Mouse (Mus musculus): ENCODE measurements around the gene Gsto2.

Gsto2 gene

GRCm38 (mm10) chr19:47898472-47899079 is 33.2 kb downstream of the Gsto2 start:
- DNase-seq, result no peak

- no peak for DNase-seq
Measured at GRCm38 (mm10) chr19:47900012-47900411, 34.7 kb downstream of the Gsto2 start.

DNA sequence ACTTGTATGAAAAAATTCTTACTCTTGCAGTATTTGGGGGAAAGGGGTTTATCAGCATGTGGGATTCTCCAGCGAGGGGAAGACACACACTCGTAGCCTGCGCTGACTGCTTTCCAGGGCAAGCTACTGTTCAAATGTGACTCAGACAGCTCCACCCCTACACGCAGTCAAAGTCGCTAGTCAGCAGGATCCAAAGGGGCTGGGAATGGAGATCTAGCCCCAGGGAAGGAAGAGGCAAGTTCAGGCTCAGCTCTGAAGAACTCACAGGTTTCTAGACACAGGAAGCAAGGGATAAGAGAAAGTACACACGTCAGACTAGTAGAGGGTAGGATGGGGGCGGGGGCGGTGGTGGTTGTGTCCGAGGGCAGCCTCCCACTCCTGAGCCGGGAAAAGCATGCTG is 35.2 kb downstream of the Gsto2 start:
- no peak for DNase-seq

DNA sequence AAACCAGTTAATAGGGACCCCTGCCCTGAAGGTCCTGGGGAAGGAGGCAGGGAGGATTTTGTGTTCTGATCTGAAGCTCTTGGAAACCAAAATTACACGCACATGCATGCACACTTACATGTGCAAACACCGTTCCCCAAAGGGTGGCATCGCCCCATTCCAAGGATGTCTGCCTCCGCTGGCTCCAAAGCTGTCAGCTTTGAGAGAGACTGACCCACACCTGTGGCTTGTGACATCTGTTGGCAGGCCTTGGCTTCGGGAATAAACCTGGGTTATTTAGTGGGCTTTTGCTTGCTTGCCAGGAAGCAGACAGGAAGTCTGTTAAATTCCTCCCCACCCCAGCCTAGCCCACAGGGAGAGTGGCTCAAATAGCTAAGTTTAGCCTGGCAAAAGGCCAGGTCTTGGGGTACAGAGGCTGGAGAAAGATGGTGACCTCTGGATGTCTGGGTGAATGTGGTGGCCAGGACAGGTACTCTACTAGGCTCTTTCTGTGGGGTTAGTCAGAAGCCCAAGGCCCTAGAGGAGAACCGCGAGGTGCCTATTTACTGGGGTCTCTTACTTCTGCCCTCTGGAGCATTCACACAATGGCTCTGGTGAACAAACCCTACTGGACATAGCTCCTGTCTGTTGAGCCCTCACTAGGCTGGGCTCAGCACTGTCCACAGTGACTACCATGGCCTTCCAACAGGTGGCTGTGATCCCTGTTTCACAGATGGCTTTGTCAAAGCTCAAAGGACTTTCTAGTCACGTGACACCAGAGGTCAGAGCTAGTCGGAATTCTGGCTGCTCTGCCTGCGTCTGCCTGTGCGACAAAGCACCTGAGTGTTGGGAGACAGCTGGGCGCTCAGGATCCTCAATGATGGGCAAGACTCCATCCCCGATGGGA is 37.2 kb downstream of the Gsto2 start:
- DNase-seq, result no peak

- DNase-seq, result no peak
Measured at GRCm38 (mm10) chr19:47903679-47904078, 38.3 kb downstream of the Gsto2 start.

DNA sequence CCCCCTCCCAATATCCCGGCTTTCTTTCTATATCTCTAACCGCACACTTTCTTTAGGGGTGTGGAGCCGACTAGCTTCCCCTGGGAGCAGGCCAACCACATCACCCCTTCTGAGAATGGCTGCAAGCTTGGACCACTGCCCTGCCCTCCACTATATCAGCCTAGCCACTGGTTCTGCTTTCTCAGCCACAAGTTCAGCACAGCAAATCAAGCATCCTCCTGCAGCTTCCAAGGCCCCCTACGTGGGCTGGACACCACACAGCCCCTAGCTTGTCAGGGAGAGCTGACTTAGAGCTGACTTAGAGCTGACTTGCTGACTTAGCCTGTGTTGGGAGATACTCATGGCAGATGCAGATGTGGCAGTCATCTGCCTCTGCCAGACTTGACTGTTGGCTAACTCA is 39.7 kb downstream of the Gsto2 start:
- no peak for DNase-seq

- DNase-seq, result no peak
Measured at GRCm38 (mm10) chr19:47905603-47906002, 40.3 kb downstream of the Gsto2 start.

DNA sequence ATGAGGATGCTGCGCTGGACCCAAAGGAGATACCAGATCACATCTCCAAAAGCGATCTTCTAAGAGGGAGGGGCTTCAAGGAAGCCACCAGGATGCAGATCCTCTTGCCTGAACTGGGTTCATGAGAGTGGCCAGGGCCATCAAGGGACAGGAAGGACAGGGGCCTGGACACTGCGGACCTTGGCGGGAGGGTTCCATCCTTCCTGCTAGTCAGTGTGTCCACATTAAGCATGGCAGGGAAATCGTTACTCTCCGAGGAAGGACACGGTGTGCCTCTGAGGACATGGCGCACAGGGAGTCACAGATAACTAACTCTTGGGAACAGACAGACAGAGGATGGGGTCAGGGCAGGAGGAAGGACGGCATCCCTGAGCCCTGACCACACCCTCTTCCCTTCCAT is 42.3 kb downstream of the Gsto2 start:
- no peak for DNase-seq

DNA sequence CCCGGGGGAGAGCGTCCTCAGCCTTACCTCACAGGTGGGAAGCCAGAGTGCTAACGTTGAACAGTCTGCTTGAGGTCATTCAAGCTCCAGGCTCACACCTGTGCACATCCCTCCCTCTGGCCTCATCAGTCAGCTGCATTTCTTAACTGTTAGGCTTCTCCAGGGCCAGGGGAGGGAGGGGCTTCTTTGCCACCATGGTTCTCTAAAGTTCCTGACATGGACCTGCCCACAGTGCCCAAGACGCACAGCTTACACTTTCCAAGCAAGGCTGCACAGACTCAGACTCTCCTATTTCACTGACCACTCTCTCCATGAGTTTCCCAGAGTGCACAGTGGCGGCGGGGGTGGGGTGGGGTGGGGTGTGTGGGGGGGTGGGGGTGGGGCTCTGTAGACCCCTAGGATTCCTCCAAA is 43.6 kb downstream of the Gsto2 start:
- DNase-seq, result no peak

DNA sequence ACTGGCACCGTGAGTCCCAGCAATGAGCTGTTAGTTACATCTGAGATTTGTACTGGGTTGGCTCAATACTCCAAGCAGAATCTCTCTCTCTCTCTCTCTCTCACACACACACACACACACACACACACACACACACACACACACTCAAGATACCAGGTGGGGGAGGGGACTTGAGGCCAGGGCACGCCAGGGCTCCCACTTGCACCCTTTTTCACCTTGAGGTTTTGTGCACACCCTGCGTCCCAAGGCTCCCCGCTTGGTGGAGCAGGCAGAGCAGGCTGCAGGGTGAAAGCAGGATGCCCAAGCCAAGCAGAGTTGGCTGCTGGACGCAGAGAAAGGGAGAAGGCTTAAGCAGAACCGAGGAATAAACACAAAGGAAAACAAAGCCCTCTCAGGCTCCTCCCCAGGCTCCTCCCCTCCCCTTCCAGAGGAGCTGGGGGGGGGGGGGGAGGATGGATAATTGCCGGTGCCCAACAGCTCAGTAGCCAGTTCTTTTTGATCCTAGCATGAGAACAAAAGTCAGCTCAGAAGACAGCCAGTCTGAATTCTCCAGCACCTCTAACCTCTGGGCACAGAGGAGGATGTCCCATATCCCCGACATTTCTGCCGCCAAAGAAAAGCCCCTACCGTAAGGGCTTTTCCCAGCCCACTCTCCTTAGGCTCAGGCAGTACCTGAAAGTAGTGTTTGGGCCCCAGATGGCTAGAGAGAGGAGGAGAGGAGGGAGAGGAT is 44.2 kb downstream of the Gsto2 start:
- DNase-seq, result no peak

GRCm38 (mm10) chr19:47910117-47910618 is 44.8 kb downstream of the Gsto2 start:
- DNase-seq, result no peak

DNA sequence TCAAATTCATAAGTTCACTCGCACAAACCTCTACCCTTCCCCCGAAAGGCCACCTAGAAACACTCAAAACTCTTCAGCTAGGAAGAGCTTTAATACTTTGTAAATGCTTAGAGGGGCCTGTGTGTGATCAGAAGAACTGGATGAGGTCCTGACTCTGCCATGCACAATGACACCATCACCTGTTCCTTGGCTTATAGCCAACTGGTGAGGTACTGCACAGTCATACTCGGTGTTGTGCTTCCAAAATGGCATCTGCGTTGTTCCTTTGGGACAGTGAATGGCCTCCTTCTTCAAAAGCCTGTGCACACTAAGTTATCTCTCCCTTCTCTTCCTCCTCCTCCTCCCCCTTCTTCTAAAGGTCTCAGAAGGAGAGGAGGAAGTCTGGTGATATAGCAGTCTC is 45.4 kb downstream of the Gsto2 start:
- no peak for DNase-seq

DNA sequence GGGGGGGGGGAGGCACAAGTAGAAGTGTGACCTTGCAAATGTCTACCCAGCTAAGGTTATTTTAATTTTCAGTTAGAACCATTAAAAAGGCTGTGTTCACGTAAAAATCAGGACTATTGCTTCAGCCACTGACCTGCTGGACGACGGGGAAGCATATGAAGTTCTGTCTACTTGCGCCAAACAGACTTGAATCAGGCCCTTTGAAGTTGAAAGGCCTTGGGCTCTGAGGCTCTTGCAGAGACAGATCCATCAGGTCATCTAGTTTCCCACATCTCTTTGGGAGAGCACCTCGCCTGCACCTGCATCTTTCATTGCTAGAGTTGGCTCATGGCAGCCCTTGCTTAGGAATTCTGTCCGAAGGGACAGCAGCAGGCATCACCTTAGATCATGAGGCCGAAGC is 48.0 kb downstream of the Gsto2 start:
- no peak for DNase-seq

- DNase-seq, result no peak
Measured at GRCm38 (mm10) chr19:47914191-47914590, 48.9 kb downstream of the Gsto2 start.

DNA sequence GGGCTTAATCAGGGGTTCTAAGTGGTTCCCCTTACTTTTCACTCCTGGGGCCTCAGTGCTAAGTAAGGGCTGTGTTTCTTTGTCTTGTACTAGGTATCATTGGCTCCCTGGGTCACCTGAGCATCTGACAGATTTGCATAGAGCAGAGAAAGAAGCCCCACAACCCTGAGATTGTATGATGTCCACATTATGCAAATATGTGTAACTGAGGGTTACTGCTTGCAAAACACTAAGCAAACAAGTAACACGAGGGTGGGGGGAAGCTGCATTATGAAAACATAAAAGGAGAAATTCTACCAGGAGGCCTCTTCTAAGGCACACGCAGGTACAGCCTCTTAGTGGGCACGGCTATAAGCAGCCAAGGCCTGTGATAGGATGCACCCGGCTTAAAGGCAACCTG is 49.9 kb downstream of the Gsto2 start:
- no peak for DNase-seq

DNA sequence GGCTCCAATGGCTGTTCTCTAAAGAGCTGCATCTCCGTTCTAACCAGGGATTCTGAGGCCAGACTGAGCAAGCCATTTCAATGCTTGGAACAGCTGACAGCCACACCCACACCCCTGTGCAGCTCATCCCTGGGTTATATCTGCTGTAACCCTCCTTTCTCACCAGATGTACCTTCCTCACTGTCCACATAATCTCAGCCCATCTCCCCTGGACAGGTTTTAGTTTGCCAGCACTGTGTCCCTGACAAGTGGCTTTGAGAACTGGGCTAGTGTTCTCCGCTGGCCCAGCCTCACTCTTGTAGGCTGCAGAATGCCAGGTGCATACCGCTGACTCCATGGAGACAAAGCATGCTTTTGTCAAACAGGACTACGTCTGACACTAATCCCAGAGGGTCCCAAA is 52.1 kb downstream of the Gsto2 start:
- no peak for DNase-seq

GRCm38 (mm10) chr19:47918016-47918415 is 52.7 kb downstream of the Gsto2 start:
- DNase-seq, result no peak

- no peak for DNase-seq
Measured at GRCm38 (mm10) chr19:47918455-47919101, 53.2 kb downstream of the Gsto2 start.

DNA sequence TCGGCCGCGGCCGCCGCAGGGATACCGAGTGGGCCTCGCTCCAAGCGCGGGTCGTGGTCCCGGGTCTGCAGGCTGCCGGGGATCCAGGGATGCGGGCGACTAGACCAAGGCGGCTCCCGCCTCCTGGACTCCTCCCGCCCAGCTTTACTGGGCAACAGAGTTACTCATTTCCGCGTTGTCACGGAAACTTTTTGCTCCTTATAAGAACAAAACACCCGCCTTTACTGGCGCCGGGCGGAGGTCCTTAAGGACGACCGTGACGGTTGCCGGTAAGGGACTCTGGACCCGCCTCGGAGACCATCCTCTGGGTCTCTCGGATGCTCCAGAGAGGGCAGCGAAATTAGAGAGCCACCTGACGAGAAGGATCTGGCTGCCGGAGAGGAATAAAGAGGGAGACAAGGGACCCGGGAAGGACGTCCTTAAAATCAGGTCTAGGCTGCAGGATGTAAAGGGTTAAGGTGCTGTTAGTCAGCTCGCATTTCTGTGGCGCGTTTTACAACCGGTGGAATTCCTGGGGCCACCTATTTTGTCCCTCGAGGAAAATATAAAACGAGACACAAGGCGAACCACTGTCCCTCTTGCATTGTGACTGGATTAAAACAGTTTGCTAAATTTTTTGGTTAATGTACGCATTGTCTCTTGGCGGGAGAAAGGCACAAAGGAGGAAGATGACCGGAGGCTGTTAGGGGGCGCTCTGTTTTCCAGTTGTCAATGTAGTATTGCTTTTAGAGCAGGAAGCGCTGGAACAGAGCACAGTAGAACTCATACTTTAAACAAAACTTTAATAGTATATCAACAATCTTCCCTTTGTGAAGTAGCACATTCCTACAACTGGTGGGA is 54.0 kb downstream of the Gsto2 start, which contains the start of the genes Cfap43 and Itprip:
Cfap43 (minus strand) TSS at position 162 of the 840 bp plus-strand sequence.
Itprip (minus strand) TSS at position 174 of the 840 bp plus-strand sequence.
- DNase-seq, result no peak

DNA sequence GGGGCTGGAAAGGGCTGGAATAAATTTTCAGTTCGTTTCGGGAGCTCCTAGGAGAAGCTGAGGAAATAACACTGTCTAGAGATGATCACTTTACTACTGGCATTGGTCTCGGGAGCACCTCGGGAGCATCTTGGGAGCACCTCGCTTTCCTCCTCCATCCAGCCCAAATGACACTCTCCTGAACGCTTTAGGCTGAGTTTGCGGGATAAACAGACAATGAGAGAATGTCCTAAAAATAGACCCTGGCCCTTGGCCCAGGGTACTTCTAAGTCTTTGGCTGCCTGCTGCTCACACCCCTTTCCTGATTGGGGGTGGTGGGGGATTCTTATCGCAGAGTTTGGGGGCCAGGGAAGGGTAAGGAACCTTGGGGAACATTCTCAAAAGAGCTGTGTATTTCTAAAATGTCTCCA is 54.6 kb downstream of the Gsto2 start:
- DNase-seq, result no peak

DNA sequence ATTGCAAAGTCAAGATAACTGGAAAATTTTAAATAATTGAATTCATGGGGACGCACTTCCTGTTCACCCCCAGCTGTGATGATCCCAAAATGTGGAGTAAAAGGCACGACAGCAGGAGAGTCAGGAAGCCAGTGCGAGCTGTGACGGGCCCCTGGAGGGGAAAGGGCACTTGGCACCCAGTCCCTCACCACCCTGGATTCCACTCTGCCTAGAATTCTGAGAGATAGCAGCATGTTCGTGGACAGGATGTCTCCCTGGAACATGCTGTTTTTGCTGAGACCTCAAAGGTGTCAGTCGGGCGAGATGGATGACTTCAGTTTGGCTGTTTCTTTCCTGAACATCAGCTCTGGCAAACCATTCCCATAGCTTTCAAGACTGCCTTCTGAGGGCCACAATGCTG is 60.5 kb downstream of the Gsto2 start:
- DNase-seq, result no peak

- DNase-seq, result no peak
Measured at GRCm38 (mm10) chr19:47927032-47927431, 61.7 kb downstream of the Gsto2 start.

Measured in cerebellum, adult 8-10 months (tissue).